Mouse (Mus musculus) sigmoid colon, adult 10 weeks (tissue): ENCODE results near the gene Tgtp2. TPM values are rescaled to one million over a fixed set of nuclear protein-coding genes. Genes with fewer than 3 reads are reported as not detected.

Experiments used
- polyA plus RNA-seq: library from polyadenylated mRNA; stranded (reverse); fragments of 350-450 nt; fragmentation: Illumina TruSeq; extraction: RNeasy Lipid Tissue Mini Kit (QIAGEN cat#74804); gene quantifications from one replicate; pipeline ENCODE4 v1.2.3, GENCODE M21; 2014; ENCODE audit warnings: low read depth, low replicate concordance

Gene Tgtp2
- polyA plus RNA-seq = 13.2 TPM

DNA sequence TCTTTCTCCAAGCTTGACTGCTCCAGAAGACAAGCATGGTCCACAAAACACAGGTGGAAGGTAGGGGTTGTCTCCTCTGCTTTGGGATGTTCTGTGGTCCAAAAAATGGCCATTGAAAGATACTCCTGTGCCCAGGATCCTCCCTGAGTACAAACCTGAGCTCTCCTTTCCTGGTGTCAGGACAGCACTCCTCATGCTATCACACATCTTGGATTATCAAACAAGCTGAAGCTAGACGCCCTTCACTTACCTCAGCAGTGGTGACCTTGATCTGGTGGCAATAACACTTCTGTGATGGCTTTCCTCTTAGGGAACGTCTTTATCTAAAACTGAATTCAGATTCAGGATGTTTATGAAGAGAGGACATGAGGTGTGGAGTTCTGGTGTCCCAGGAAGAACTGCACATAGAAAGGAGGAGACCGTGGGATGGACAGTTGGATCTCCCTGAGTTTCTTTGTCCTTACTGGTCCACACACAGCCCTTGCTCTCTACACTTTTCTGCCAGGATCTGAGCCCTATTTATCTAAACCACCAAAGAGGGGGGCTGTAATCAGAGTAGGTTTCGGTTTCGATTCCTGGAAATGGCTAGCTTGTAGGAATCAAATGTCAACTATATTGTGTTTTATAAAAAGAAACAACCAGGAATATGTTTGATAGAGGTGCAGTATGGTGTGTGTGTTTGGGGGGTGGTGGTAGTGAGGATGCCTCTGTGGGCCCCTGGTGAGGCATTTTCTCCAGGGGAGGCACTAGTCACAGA is at the start of gene Tgtp2:
TSS of gene Tgtp2 (minus strand) at position 494 of the 757 bp plus-strand sequence.

DNA sequence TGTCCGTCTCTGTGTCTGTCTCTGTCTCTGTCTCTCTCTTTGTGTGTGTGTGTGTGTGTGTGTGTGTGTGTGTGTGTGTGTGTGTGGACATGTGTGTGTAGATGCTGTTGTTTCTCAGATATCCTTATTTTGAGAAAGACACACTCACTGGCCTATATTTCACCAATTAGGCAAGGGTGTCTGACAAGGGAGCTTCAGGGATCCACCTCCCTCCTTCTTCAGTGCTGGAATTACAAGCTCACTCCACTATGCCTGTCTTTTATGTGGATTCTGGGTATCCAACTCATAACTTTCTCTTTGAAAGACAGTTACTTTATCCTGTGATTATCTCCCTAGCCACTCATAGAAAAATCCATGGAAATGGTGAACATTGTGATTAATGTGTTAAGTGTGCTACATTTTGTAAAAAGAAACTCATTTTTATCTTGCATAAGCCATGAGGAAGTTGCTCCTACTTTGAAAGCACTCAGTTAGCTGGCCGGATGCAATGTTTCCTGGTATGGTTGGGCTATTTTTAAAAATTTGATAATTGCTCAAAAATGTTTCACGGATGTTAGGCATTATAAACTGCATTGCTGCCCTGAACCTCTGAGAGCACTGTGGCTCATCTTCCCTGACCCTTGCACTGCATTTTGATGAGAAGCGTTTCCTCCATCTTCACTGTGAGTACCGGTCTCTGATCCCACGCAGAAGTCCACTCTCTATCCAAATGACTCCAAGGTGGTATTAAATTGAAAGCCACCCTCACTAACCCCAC is 12.2 kb upstream of the Tgtp2 start, which contains the start of gene Ifi47:
TSS of gene Ifi47 (plus strand) at position 587 of the 757 bp plus-strand sequence.

DNA sequence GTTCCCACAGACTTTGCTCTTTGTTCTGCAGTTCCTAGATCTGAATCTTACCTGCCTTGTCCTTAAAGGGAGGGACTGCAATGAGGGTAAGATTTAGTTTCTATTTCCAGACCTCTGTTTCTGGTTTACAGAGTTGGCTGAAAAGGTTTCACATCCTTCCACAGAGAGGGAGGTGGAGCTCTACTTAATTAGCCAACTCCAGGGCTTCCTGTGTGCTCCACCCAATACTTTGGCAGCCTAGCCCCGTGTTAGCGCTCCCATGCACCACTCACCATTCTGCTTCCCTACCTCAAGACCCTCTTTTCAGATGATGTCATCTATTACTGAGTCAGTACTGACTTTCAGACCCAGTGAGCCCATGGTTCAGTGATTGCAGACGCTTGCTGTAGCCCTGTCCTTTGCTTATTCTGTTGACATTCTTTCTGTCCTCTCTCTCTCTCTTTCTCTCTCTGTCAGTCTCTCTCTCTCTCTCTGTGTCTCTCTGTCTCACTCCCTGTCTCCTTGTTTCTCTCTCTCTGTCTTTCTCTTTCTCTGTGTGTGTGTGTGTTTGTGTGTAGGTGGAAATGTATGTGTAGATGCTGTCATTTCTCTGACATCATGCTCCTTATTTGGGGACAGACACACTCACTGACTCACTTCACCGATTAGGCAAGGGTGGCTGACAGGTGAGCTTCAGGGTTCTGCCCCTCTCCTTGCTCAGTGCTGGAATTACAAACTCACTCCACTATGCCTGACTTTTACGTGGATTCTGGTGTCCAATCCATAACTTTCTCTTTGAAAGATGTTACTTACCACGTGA is 12.7 kb downstream of the Tgtp2 start, which contains the start of gene 9930111J21Rik2:
TSS of gene 9930111J21Rik2 (minus strand) at position 150 of the 799 bp plus-strand sequence.

Other genes with a start within 250 kb of the Tgtp2 start
- gene Trim41, start 246.9 kb downstream of the Tgtp2 start, polyA plus RNA-seq = 17.8 TPM
- 5.2 TPM for gene Trim7, start 238.1 kb downstream of the Tgtp2 start, polyA plus RNA-seq
- 7.6 TPM for gene Gm12184, start 237.6 kb downstream of the Tgtp2 start, polyA plus RNA-seq
- 68.8 TPM for gene Irgm1, start 192.5 kb downstream of the Tgtp2 start, polyA plus RNA-seq
- gene Gm5431, start 162.0 kb downstream of the Tgtp2 start, polyA plus RNA-seq = 16.8 TPM
- gene Psme2b, start 118.0 kb downstream of the Tgtp2 start, polyA plus RNA-seq = 2.9 TPM
- 1.3 TPM for gene Olfr56, start 85.3 kb downstream of the Tgtp2 start, polyA plus RNA-seq
- 2.8 TPM for gene 9930111J21Rik1, start 84.8 kb downstream of the Tgtp2 start, polyA plus RNA-seq
- 2.8 TPM for gene Gm12185, start 72.0 kb downstream of the Tgtp2 start, polyA plus RNA-seq
- 15.7 TPM for gene Tgtp1, start 70.0 kb downstream of the Tgtp2 start, polyA plus RNA-seq
- gene 9930111J21Rik2, start 13.0 kb downstream of the Tgtp2 start, polyA plus RNA-seq = 24.0 TPM
- 19.4 TPM for gene Ifi47, start 12.4 kb upstream of the Tgtp2 start, polyA plus RNA-seq
- 0.16 TPM for gene Olfr1396, start 50.7 kb upstream of the Tgtp2 start, polyA plus RNA-seq
- not detected for gene Olfr1395, start 78.1 kb upstream of the Tgtp2 start, polyA plus RNA-seq
- not detected for gene Olfr1394, start 90.2 kb upstream of the Tgtp2 start, polyA plus RNA-seq
- 4.3 TPM for gene Btnl9, start 123.0 kb upstream of the Tgtp2 start, polyA plus RNA-seq
- 137 TPM for gene Zfp62, start 139.1 kb upstream of the Tgtp2 start, polyA plus RNA-seq
- 26.3 TPM for gene Mgat1, start 180.0 kb upstream of the Tgtp2 start, polyA plus RNA-seq
- gene Olfr1393, start 214.1 kb upstream of the Tgtp2 start, polyA plus RNA-seq = not detected
- gene Olfr1392, start 221.1 kb upstream of the Tgtp2 start, polyA plus RNA-seq = not detected
- not detected for gene Olfr10, start 240.5 kb upstream of the Tgtp2 start, polyA plus RNA-seq